In the genomic region with DNA sequence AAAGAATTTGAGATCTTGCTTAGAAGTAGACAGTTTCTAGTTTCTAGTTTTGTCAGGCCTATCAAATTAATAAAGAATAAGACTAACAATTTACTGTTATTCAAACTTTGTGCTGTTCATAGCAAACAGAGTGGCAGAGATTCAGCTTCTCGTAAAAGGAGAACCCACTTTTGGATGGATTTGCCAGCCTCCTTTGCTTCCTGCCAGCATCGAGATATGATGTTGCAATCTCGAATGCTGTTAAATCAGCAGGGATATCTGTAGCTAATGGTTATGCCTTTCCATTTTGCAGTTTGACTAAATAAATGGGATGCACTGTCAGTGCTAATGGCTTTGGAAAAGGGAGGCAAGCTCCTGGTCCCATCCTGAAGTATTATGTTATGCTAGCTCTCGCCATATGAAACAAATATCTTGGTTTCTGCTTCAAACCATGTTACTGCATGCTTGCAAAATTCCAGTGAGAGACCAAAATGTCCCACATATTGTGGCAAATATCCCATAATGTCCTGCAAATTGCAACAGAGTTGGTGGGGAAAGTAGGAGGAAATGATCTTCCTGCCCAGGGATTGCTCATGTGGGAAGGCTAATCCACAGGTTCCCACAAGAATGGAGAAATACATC, we compare ENCODE assay signal across 18 mouse cellular contexts.
A peak's percentile ranks its signal among the peaks of the same experiment; 100 is the strongest.
DNase-seq lines count a peak whose midpoint lies in the region; TF ChIP-seq lines count a peak whose summit lies in the region.
"Had no signal": no experiment of that assay in that cellular context is flagged by ENCODE, and none has a peak within 500 bp of the region (broad histone marks: within the 10 kb centered on the region; RNA-seq: fewer than 3 reads in every experiment).

No protein-coding gene starts in this region.

- peak; percentile 32 for DNase-seq in gastrocnemius, adult 2 months
- no peak for DNase-seq in gastrocnemius, postnatal 25 days
- peak; percentile 24 for DNase-seq in layer of hippocampus, adult 9-11 months
- no peak for DNase-seq in layer of hippocampus, postnatal 10 days (ENCODE audit: low spot score in 2 of 2)
- peak; percentile 8 for DNase-seq in fat pad, adult 2 months (ENCODE audit: extremely low read depth, low read depth, low spot score)
- DNase-seq in skeletal muscle tissue, adult 2 months (ENCODE audit: low read depth, low spot score) = peak; percentile 9
- DNase-seq in spleen, postnatal 14 days (ENCODE audit: low spot score in 2 of 2) = no peak
- DNase-seq: cerebellum, adult 8-10 months; heart, postnatal 10 days; kidney, adult 11 months; kidney, postnatal 4 days; lung, postnatal 4 days had no signal

- TF ChIP-seq CTCF in gastrocnemius, adult 2 months (IDR thresholded peaks at IDR 0.05) = no peak

- H3K27ac ChIP-seq in gastrocnemius, adult 2 months = no peak overlapping the region
- H3K27ac ChIP-seq: forebrain, embryonic 12.5 days; hindbrain, embryonic 13.5 days; kidney, embryonic 15.5 days; limb, embryonic 10.5 days had no signal

- intact Hi-C loops in gastrocnemius, adult 2 months (cut with DNase I) = no loop called here

- H3K4me3 ChIP-seq in gastrocnemius, adult 2 months = no peak overlapping the region
- H3K4me3 ChIP-seq: forebrain, embryonic 12.5 days; heart, embryonic 12.5 days; hindbrain, embryonic 13.5 days; kidney, embryonic 15.5 days; limb, embryonic 10.5 days; myocyte had no signal

Comparison
In these comparisons a context has a peak if more than half of its experiments do, and no peak if none do; other contexts are left out.
1. DNase-seq: peak in gastrocnemius, adult 2 months (single experiment), layer of hippocampus, adult 9-11 months (single experiment), fat pad, adult 2 months (single experiment) and skeletal muscle tissue, adult 2 months (single experiment); none in gastrocnemius, postnatal 25 days (single experiment), layer of hippocampus, postnatal 10 days (0 of 2) and spleen, postnatal 14 days (0 of 2).